In genomic region chr5:65086522-65086921, GRCm38 (mm10) we compare ENCODE assay signal across 10 mouse cellular contexts. TPM values are rescaled to one million over a fixed set of nuclear protein-coding genes. Genes with fewer than 3 reads are reported as not detected.
A peak's percentile ranks its signal among the peaks of the same experiment; 100 is the strongest.
DNase-seq lines count a peak whose midpoint lies in the region; ATAC-seq and TF ChIP-seq lines count a peak whose summit lies in the region.
"Had no signal": no experiment of that assay in that cellular context is flagged by ENCODE, and none has a peak within 500 bp of the region (broad histone marks: within the 10 kb centered on the region; RNA-seq: fewer than 3 reads in every experiment).

No protein-coding gene starts in this region.

- H3K9me3 ChIP-seq in stomach, postnatal 0 days (ENCODE audit: control insufficient read depth, low read length) = no peaks in the 10 kb centered on the region
- no peaks in the 10 kb centered on the region for H3K9me3 ChIP-seq in hindbrain, embryonic 12.5 days (replicated peaks)
- H3K9me3 ChIP-seq: liver, embryonic 12.5 days had no signal

- H3K36me3 ChIP-seq in stomach, postnatal 0 days (ENCODE audit: control insufficient read depth, insufficient read depth, low read length) = no peaks in the 10 kb centered on the region
- no peaks in the 10 kb centered on the region for H3K36me3 ChIP-seq in hindbrain, embryonic 12.5 days
- H3K36me3 ChIP-seq: liver, embryonic 12.5 days had no signal

- intact Hi-C loops in heart, postnatal 25 days (cut with DNase I) = no loop called here

- no peaks in the 10 kb centered on the region for H3K27me3 ChIP-seq in stomach, postnatal 0 days (ENCODE audit: control insufficient read depth, insufficient read depth, low read length)
- no peaks in the 10 kb centered on the region for H3K27me3 ChIP-seq in hindbrain, embryonic 12.5 days
- H3K27me3 ChIP-seq: liver, embryonic 12.5 days had no signal

- TF ChIP-seq EP300 in stomach, postnatal 0 days (optimal IDR thresholded peaks at IDR 0.05) = peak; percentile 79

- no peak for TF ChIP-seq CTCF in stomach, postnatal 0 days (IDR thresholded peaks at IDR 0.05; ENCODE audit: low read depth)

- H3K4me3 ChIP-seq in stomach, postnatal 0 days (ENCODE audit: low read depth, low read length) = no peak overlapping the region
- no peak overlapping the region for H3K4me3 ChIP-seq in hindbrain, embryonic 12.5 days
- H3K4me3 ChIP-seq: liver, embryonic 12.5 days had no signal

- ATAC-seq in stomach, postnatal 0 days (ENCODE audit: low FRiP score, low TSS enrichment) = peak; percentile 54; the same call in 1 of the 2 replicates
- ATAC-seq in erythroid progenitor cell, adult 5-6 weeks (replicated peaks; ENCODE audit: low FRiP score, poor library complexity, severe bottlenecking) = no peak
- no peak for ATAC-seq in hindbrain, embryonic 12.5 days (ENCODE audit: low FRiP score)
- ATAC-seq: forebrain, postnatal 0 days; liver, embryonic 12.5 days had no signal

- peak overlapping the region; percentile 40; the same call in 1 of the 2 replicates for H3K27ac ChIP-seq in stomach, postnatal 0 days (replicated peaks)
- no peak overlapping the region for H3K27ac ChIP-seq in hindbrain, embryonic 12.5 days
- H3K27ac ChIP-seq: liver, embryonic 12.5 days had no signal

- no peak overlapping the region for H3K9ac ChIP-seq in stomach, postnatal 0 days (ENCODE audit: low read length)
- H3K9ac ChIP-seq in hindbrain, embryonic 12.5 days = no peak overlapping the region
- H3K9ac ChIP-seq: forebrain, postnatal 0 days; liver, embryonic 12.5 days had no signal

- WGBS in stomach, postnatal 0 days = 51% methylated on average over 6 of the region's 6 CpGs
- WGBS in hindbrain, embryonic 12.5 days = 88% methylated on average over 6 of the region's 6 CpGs

- no peak overlapping the region for H3K4me2 ChIP-seq in stomach, postnatal 0 days (replicated peaks; ENCODE audit: low read depth)
- no peak overlapping the region for H3K4me2 ChIP-seq in hindbrain, embryonic 12.5 days (replicated peaks)
- H3K4me2 ChIP-seq: liver, embryonic 12.5 days had no signal

- H3K4me1 ChIP-seq in stomach, postnatal 0 days (replicated peaks; ENCODE audit: control insufficient read depth, insufficient read depth) = no peaks in the 10 kb centered on the region
- H3K4me1 ChIP-seq in hindbrain, embryonic 12.5 days = no peaks in the 10 kb centered on the region
- H3K4me1 ChIP-seq: liver, embryonic 12.5 days had no signal

- peak; percentile 29 for DNase-seq in ovary, postnatal 36 days (ENCODE audit: low spot score)
- no peak for DNase-seq in ovary, postnatal 14 days (ENCODE audit: low spot score)
- peak; percentile 83 for DNase-seq in adrenal gland, postnatal 36 days
- DNase-seq in heart, postnatal 25 days (ENCODE audit: low spot score) = peak; percentile 5
- no peak for DNase-seq in stomach, postnatal 0 days (ENCODE audit: low spot score)
- DNase-seq: cerebellum, adult 8-10 months; forebrain, postnatal 0 days had no signal

RNA-seq across cellular contexts. Expression of gene Tmem156, which starts 5.4 kb away (rescaled TPM):
- total RNA-seq in adrenal gland, postnatal 36 days (2021) = not detected
- total RNA-seq in heart, postnatal 25 days (2021) = not detected
- polyA plus RNA-seq in stomach, postnatal 0 days (2015; fragmentation: Nextera tagmentation; extraction: Ambion mirVana) = 1.1 and 1.6 TPM in 2 replicates
- 2.5 and 4.0 TPM in 2 replicates for total RNA-seq in erythroid progenitor cell, adult 5-6 weeks (2015; ENCODE audit: low replicate concordance)
- total RNA-seq in erythroid progenitor cell, adult 5-6 weeks (2017; ENCODE audit: low replicate concordance) = 2.1 and 16.3 TPM in 2 replicates
- polyA plus RNA-seq in hindbrain, embryonic 12.5 days (2016; fragmentation: Nextera tagmentation; extraction: Ambion mirVana) = not detected in 2 replicates

RNA-seq across cellular contexts. Expression of gene Klhl5, which starts 20.8 kb away (rescaled TPM):
- total RNA-seq in adrenal gland, postnatal 36 days (2021) = 10 to 100 TPM; 53.1 to 67.7 TPM
- total RNA-seq in heart, postnatal 25 days (2021) = 10 to 100 TPM; 13.9 to 14.3 TPM
- polyA plus RNA-seq in stomach, postnatal 0 days (2015; fragmentation: Nextera tagmentation; extraction: Ambion mirVana) = 13.8 and 14.9 TPM in 2 replicates
- 14.4 and 22.2 TPM in 2 replicates for total RNA-seq in erythroid progenitor cell, adult 5-6 weeks (2015; ENCODE audit: low replicate concordance)
- total RNA-seq in erythroid progenitor cell, adult 5-6 weeks (2017; ENCODE audit: low replicate concordance) = 6.4 and 6.8 TPM in 2 replicates
- 33.3 and 33.7 TPM in 2 replicates for polyA plus RNA-seq in hindbrain, embryonic 12.5 days (2016; fragmentation: Nextera tagmentation; extraction: Ambion mirVana)

Comparison
In these comparisons a context has a peak if more than half of its experiments do, and no peak if none do; other contexts are left out.
1. DNase-seq: peak in ovary, postnatal 36 days (single experiment), adrenal gland, postnatal 36 days (2 of 2) and heart, postnatal 25 days (single experiment); none in ovary, postnatal 14 days (single experiment) and stomach, postnatal 0 days (single experiment).